Mouse (Mus musculus): Measurements from ENCODE around the gene Arid3c.
"Not testable (repeated sequence)": the region's sequence is repeated elsewhere in the genome, so short reads cannot be mapped to it uniquely, and the experiment has no call there.

The Arid3c gene

GRCm38 (mm10) chr4:41731052-41731765, at the start of gene Arid3c:
Arid3c (minus strand) TSS chr4:41731142.
- DNase-seq (ENCODE audit: low spot score), result no peak

GRCm38 (mm10) chr4:41775840-41776239, 44.9 kb upstream of the Arid3c start:
- DNase-seq (ENCODE audit: low spot score), result not testable (repeated sequence)

- not testable (repeated sequence) for DNase-seq (ENCODE audit: low spot score)
These were observed 43.6 kb upstream of the Arid3c start for GRCm38 (mm10) chr4:41774506-41774905.

GRCm38 (mm10) chr4:41774002-41774401, 43.1 kb upstream of the Arid3c start, which contains the start of gene Ccl27a:
Ccl27a (minus strand) TSS chr4:41774247.
- DNase-seq (ENCODE audit: low spot score), result not testable (repeated sequence)

GRCm38 (mm10) chr4:41773502-41773901, 42.6 kb upstream of the Arid3c start:
- not testable (repeated sequence) for DNase-seq (ENCODE audit: low spot score)

- DNase-seq (ENCODE audit: low spot score), result not testable (repeated sequence)
These were observed 42.0 kb upstream of the Arid3c start for GRCm38 (mm10) chr4:41772946-41773345.

GRCm38 (mm10) chr4:41767301-41767700, 36.4 kb upstream of the Arid3c start:
- DNase-seq (ENCODE audit: low spot score), result not testable (repeated sequence)

GRCm38 (mm10) chr4:41763176-41763575, 32.2 kb upstream of the Arid3c start:
- not testable (repeated sequence) for DNase-seq (ENCODE audit: low spot score)

- DNase-seq (ENCODE audit: low spot score), result peak; percentile 77
These were observed 31.8 kb upstream of the Arid3c start for GRCm38 (mm10) chr4:41762688-41763114.

GRCm38 (mm10) chr4:41762099-41762687, 31.3 kb upstream of the Arid3c start:
- peak; percentile 39 for DNase-seq (ENCODE audit: low spot score)

- peak; percentile 40 for DNase-seq (ENCODE audit: low spot score)
These were observed 30.7 kb upstream of the Arid3c start for GRCm38 (mm10) chr4:41761680-41762079.

- DNase-seq (ENCODE audit: low spot score), result no peak
These were observed 30.0 kb upstream of the Arid3c start for GRCm38 (mm10) chr4:41760911-41761310.

- peak; percentile 94 for DNase-seq (ENCODE audit: low spot score)
These were observed 29.4 kb upstream of the Arid3c start for GRCm38 (mm10) chr4:41760288-41760721.

GRCm38 (mm10) chr4:41759656-41760287, 28.8 kb upstream of the Arid3c start:
- peak; percentile 7 for DNase-seq (ENCODE audit: low spot score)

GRCm38 (mm10) chr4:41759206-41759605, 28.3 kb upstream of the Arid3c start:
- DNase-seq (ENCODE audit: low spot score), result peak; percentile 2

- DNase-seq (ENCODE audit: low spot score), result no peak
These were observed 27.8 kb upstream of the Arid3c start for GRCm38 (mm10) chr4:41758701-41759100.

- peak; percentile 2 for DNase-seq (ENCODE audit: low spot score)
These were observed 27.1 kb upstream of the Arid3c start for GRCm38 (mm10) chr4:41758021-41758420.

- DNase-seq (ENCODE audit: low spot score), result no peak
These were observed 26.4 kb upstream of the Arid3c start for GRCm38 (mm10) chr4:41757321-41757720.

- DNase-seq (ENCODE audit: low spot score), result no peak
These were observed 25.5 kb upstream of the Arid3c start for GRCm38 (mm10) chr4:41756440-41756839.

GRCm38 (mm10) chr4:41755338-41756305, 24.7 kb upstream of the Arid3c start, which contains the start of gene Sigmar1:
Sigmar1 (minus strand) TSS chr4:41756157.
- peak; percentile 92 for DNase-seq (ENCODE audit: low spot score)

GRCm38 (mm10) chr4:41754797-41755337, 23.9 kb upstream of the Arid3c start, which contains the start of gene Galt:
Galt (plus strand) TSS chr4:41755228.
- DNase-seq (ENCODE audit: low spot score), result no peak

Data from adipocyte (in vitro differentiated cells).